Mouse (Mus musculus): ENCODE results near the gene Gm5108.

GRCm38 (mm10) chr5:68007074-68007473 is 65.6 kb downstream of the Gm5108 start:
- TF ChIP-seq CTCF (IDR thresholded peaks at IDR 0.05; ENCODE audit: low read depth, low read length) (no peak), POLR2A (IDR thresholded peaks at IDR 0.05; ENCODE audit: extremely low read depth, insufficient read depth, low read length) (no peak)
